Mouse (Mus musculus) bone marrow macrophage, adult 2 months (primary cell): ENCODE results near the gene Coq8b.

Source experiments
- CTCF ChIP-seq: IDR thresholded peaks from 2 replicates; pipeline ENCODE4 v1.5.1; 2012; ENCODE audit warnings: low read depth, mild to moderate bottlenecking, low read length, moderate library complexity
- POLR2A ChIP-seq: IDR thresholded peaks from 2 replicates; pipeline ENCODE4 v1.6.1; 2012; ENCODE audit warnings: mild to moderate bottlenecking, low read depth, low read length, borderline replicate concordance

DNA sequence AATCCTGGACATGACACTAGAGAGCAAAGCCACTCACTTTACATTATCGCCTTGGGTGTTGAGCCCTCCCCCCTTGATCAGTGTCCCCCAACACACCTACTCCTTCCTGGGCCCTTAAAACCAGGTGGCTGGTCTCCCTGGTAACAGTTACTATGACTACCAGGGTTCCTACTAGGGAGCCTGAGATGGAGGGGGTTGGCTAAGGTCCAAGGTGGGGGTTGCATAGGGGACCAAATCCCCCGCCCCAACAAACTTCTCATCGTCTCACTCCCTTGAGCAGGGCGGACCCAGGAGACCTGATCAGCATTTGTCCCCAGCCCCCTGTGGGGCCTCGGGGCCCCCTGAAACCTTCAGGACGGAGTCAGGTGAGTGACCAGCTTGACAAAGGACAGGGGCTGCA lies 29.1 kb downstream of the Coq8b start:
- TF ChIP-seq CTCF (no peak), POLR2A (no peak)
